Mouse (Mus musculus): ENCODE measurements around the gene Tmem263. TPM values are rescaled to one million over a fixed set of nuclear protein-coding genes. Genes with fewer than 3 reads are reported as not detected.

The Tmem263 gene
- polyA plus RNA-seq, 1 experiment from 2014 or later, result 70.8 TPM

Other genes with a start within 250 kb of the Tmem263 start
- gene Ric8b, start 185.0 kb upstream of the Tmem263 start, polyA plus RNA-seq (2015; fragmentation: Nextera tagmentation; extraction: Ambion mirVana), result 26.0 and 27.4 TPM in 2 replicates
- 0.76 and 1.4 TPM in 2 replicates for gene Fhl4, start 132 bp upstream of the Tmem263 start, polyA plus RNA-seq (2015; fragmentation: Nextera tagmentation; extraction: Ambion mirVana)
- 13.7 and 16.7 TPM in 2 replicates for gene Mterf2, start 25.4 kb downstream of the Tmem263 start, polyA plus RNA-seq (2015; fragmentation: Nextera tagmentation; extraction: Ambion mirVana)
- 27.8 and 29.0 TPM in 2 replicates for gene Cry1, start 82.4 kb downstream of the Tmem263 start, polyA plus RNA-seq (2015; fragmentation: Nextera tagmentation; extraction: Ambion mirVana)

Measured in kidney, embryonic 16.5 days (tissue).